Mouse (Mus musculus): ENCODE data around the gene Fbp2.

DNA sequence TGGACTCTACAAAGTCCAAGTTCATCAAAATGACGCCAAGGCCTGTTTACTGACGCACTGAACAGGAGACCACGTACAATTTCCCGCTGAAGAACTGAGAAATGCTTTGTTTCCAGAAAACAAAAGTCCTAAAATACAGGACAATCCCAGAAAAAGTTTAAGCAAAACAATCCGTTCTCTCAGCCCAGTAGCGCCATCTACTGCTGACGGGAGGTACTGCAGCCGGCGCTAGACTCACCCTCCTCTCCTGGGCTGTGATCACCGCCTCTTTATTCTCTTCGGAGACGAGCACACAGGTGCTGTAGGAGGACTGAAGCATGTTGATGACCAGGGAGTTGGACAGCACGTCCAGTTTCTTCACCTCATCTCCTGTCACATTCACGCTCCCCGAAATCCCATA is 3.6 kb downstream of the Fbp2 start:
- TF ChIP-seq POLR2A (IDR thresholded peaks at IDR 0.05; ENCODE audit: insufficient read length, low read depth) (no peak), CEBPB (IDR thresholded peaks at IDR 0.05; ENCODE audit: insufficient read depth, poor library complexity, severe bottlenecking) (no peak)

All from myocyte (in vitro differentiated cells).